Mouse (Mus musculus): ENCODE results near the gene Ube2b.

The Ube2b gene

DNA sequence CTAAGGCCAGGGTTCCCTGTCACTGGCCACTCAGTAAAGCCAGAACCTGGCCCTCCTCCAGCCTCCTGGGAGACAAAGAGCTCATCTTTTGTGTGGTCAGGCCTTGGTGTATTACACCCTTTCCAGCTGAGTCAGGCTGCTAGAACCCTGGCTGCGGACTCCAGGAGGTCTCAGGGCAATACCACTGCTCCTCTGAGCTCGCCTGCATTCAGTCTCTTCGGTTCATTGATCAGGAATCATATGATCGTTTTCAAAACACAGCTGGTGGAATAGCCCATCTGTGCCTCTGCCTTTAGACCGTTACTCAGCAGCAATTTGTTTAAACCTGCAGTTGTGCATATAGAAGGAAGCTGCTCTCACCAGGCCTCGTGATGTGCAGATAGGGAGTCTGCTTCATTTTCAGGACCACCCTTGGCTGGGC lies 63.2 kb downstream of the Ube2b start:
- no peak for DNase-seq (ENCODE audit: extremely low spot score)

DNA sequence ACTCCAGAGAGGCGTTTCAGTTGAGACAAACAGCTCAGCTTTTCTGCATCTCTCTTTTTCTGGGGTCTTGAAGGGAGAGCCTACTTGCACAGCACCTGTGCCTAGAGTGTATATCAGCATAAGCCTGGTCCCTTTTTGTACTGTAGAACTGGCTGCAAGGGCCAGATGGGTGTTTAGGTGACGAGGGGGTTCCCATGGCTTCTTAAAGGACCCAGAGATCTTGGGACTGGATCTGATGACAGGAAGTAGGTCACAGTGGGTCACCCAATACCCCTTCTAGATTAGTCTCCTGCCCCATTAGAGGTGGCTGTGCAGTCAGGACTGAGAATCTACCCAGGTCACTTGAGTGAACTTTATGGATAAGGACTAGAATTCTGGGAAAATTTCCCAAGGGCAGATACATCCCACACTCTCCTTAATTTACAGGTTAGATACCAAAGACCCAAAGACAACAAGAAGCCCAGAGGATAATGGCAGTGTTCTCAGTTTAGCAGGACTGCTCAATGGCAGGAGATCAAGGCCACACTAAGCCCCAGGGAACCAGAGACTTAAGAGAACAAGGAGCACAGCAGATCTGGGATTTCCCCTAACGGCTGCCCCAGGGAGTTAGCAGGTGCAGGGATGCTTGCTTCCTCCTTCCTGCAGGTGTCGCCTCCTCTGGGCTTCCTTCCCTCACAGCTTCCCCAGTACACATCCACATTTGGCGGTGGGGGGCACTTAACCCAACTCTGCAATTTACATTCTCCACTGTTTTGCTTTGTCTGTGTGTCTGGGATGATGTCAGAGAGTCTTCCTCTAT lies 64.7 kb downstream of the Ube2b start:
- DNase-seq (ENCODE audit: extremely low spot score), result no peak
